Mouse (Mus musculus): Measurements from ENCODE around the gene Msi1.
A peak's percentile ranks its signal among the peaks of the same experiment; 100 is the strongest.

Msi1 gene

DNA sequence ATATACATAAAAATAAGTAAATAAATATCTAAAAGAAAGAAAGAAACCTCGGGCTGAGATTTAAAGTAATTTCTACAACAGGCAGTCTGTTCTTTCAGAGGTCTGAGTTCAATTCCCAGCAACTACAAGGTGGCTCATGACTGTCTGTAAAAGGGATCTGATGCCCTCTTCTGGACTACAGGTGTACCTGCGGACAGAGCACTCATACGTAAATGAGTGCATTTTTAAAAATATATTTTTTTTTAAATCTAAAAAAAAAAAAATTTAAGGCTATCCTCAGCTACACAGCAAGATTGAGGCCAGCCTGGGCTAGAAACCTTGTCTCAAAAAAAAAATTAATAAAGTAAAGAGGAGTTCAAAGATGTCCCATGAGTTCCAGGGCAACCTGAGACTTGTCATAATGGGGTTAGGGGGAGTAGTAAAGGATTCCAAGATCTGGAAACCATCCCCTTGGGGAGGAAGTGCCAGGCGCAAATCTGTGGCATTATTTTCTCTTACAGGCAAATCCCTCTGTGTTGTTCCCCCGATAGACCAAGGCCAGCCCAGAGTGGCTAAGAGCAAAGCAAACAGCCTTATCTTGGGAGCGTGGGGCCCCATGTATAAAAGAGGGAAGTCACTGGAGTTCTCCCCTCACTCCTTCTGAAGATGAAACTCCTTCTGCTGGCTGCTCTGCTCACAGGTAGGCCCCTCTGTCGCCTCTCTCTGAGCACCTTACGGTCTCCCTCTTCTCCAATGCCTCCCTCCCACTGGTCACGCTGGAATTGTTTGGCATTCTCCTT, 36.4 kb downstream of the Msi1 start, which contains the start of gene Pla2g1b:
Gene Pla2g1b (plus strand): TSS at position 621 of the 779 bp plus-strand sequence.
- no peak for DNase-seq (ENCODE audit: low read depth in 2 of 2, low spot score in 2 of 2)

DNA sequence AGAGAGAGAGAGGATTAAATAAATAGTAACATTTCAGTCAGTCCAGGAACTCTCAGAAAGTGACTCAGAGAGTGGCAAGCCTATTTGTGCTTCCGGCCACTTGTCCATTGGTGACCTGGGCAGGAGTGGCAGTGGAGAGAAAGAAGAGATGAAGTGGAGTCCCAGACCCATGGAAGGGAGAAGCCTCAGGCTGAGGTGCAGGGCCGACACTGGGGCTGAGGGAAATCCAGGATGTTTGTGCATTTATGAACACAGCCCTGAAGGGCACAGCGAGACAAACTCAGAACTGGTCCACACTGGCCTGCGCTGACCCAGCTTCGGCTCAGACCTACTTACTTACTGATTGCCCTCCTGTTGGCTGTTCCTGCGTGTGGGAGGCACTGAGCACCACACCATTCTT, 40.4 kb downstream of the Msi1 start:
- DNase-seq (ENCODE audit: low read depth in 2 of 2, low spot score in 2 of 2), result no peak

DNA sequence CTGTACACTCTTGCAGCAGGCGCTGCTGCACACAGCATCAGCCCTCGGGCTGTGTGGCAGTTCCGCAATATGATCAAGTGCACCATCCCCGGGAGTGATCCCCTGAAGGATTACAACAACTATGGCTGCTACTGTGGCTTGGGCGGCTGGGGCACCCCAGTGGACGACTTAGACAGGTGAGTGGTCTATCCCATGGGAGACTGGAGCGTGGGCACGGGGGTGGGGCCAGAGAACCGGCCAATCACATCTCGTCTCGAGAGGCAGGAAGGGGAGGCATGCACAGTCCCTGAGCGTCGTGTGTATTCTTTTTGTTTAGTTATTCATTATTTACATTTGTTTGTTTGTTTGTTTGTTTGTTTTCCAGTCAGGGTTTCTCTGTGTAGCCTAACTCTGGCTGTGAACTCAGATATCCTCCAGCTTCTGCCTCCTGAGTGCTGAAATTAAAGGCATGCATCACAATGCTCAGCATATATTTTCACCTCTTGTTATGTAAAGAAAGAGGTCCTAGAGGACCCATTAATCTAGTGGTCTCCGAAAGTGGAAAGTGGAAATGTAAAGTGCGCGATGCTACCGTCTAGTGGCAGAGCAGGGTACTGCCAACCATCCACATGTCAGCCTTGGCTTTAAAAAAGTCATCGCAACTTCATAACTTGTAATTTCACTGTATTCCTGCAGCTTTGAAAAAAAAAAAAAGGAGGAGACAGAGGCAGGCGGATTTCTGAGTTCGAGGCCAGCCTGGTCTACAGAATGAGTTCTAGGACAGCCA, 41.5 kb downstream of the Msi1 start:
- peak; percentile 61 to 73 for DNase-seq (ENCODE audit: low read depth in 2 of 2, low spot score in 2 of 2)

DNA sequence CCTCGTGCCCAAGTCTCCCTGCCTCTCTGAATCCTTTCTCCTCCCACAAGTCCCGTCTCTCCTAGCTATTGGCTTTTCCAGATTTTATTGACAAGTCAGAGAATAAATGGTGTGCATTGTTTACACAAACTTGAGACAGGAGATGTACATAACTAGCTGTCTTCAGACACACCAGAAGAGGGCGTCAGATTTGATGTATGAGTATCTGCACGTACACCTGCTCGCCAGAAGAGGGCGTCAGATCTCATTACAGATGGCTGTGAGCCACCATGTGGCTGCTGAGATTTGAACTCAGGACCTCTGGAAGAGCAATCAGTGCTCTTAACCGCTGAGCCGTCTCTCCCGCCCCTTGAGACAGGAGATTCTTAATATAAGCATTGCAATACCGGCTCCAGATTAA, 43.8 kb downstream of the Msi1 start:
- no peak for DNase-seq (ENCODE audit: low read depth in 2 of 2, low spot score in 2 of 2)

DNA sequence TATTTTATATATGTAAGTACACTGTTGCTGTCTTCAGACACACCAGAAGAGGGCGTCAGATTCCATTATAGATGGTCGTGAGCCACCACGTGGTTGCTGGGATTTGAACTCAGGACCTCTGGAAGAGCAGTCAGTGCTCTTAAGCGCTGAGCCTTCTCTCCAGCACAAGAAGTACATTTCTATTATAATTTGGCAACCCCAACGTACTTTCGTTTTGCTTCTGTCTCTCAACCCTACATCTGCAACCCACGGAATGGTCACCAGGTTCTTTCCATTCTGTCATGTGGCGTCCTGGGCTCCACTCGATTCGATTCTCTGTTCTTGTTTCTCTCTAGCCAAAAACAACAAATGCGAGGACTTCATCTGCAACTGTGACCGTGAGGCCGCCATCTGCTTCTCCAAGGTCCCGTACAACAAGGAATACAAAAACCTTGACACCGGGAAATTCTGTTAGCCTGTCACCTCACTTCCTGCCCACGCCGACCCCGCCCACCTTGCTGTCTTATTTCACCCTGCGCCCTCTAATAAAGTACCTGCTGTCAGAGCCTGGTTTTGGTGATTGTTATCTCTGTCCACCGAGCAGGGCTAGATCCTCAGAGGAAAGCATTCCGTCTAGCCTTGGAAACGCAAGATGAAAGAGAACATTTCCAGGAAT, 44.9 kb downstream of the Msi1 start:
- DNase-seq (ENCODE audit: low read depth in 2 of 2, low spot score in 2 of 2), result no peak

DNA sequence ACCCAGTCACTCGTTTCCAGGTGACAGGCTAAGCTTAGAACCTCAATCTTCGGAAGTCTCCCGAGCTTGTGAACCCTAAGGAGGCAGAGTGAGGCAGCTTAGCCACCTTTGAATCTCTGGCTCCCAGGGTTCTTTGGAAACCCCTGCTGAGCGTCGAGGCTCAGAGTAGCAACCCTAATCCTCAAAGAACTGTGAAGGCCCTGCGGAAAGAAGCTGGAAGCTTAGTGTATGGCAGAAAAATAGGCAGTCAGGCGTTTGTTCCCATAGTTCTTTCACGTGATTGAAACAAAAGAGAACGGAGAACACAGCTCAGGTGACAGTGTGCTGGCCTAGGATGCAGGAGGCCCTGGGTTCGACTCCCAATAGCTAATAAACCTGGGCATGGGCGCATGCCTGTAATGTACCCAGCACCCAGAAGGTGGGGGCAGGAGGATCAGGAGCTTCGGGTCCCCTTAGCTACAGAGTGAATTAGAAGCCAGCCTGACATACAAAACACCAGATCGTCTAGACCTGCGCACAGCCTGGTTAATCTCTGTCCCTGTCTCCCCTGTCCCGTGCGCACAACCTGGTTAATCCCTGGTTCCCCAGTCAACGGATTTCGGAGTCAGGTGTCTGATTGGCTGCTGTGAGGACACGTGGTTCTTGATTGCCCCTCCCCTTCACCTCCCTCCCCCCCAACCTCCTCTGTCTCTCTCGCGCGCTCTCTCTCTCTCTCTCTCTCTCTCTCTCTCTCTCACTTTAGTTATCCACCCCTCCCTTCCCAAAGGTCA, 46.1 kb downstream of the Msi1 start:
- DNase-seq (ENCODE audit: low read depth in 2 of 2, low spot score in 2 of 2), result no peak

DNA sequence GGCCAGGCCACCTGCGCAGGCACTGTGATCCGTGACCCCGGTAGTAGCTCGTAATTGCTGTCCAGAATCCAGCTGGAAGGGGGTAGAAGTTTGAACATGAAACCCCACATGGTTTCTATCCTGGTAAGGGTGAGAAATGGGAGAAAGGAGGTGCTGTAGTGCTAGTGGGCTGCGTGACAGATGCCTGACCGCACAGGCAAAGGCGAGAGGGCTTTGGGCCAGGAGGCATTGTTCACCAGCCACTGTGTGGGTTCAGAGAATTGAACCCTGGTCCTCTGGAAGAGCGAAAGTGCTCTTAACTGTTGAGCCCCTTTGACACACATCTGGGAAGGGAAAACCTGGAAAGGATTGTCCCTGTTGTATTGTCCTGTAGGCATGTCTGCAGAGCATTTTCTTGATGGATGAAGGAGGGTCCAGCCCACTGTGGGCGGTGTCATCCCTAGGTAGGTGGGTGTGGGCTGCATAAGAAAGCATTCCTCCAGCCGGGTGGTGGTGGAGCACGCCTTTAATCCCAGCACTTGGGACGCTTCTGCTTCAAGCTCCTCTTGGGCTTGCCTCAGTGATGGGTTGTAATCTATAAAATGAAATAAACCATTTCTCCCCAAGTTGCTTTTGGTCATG, 46.8 kb downstream of the Msi1 start:
- no peak for DNase-seq (ENCODE audit: low read depth in 2 of 2, low spot score in 2 of 2)

DNA sequence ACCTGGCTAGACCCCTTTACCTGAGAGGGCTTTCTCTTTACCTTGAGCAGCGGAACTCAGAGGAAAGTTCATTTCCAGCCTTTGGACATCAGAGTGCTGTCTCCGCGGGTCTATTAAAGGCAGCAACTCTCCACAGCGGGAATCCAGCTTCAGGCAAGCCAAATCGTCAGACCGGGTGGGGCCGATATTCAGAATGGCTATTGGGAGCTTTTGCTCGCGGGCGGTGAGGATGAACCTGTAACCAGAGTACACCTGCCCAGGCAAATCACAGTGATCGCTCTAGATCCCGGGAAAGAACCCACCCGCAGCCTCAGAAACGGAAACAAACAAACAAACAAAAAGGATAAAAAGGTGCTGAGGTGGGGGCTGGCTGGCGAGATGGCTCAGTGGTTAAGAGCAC, 50.2 kb downstream of the Msi1 start:
- no peak for DNase-seq (ENCODE audit: low read depth in 2 of 2, low spot score in 2 of 2)

DNA sequence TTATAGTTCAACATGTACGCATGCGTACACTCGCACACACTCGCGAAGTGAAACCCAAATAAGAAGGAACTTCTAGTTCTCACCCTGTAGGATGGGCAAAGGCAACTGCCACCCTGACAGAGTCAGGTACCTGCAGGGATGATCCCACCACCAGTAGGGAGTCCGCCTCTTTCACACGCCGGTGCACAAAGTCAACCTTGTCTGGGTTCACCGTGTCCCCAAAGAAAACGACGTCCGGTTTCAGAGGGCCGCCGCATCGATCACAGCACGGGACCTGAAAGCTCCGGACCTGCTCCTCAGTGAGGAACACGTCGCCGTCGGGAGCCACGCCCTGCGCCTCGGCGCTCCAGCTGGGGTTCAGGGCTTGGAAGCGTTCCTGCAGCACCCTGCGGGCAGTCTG, 50.7 kb downstream of the Msi1 start:
- DNase-seq (ENCODE audit: low read depth in 2 of 2, low spot score in 2 of 2), result no peak

DNA sequence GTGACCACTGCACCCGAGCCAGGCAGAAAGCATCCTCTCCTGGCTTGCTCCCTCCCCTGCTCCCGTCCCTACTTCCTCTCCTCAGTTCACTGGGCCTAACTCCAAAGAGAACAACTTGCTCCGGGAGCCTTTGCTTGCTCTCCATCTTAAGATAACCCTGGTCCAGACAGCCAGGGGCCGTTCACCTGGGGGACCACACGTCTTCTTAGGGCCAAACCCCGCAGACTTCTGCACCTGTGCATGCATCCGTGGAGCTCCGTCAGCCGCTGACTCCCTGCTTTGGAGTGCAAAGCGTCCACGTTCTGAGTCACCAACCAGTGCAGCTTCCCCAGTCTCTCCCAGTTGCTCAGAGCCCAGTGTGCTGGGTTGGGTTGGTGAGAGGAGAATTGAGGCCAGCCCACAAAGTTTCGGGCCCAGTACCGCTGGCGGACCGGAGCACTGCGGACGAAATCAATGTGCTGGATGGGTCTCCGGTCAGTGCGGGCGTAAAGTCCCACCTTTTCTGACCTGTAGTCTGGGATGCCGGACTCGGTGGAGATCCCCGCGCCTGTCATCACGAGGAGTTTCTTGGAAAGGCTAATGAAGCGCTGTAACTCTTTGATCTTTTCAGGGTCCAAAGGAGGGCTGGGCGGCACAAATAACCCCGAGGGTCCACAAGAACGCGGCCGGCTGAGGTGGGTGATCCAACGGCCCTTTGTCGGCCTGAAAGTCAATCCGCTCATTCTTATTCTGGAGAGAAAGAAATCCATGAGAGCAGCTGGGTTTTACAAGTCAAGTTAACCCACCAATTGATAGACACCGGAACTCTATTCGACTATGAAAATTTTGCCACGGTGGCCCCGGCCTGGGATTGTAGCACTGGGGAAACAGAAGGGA, 53.2 kb downstream of the Msi1 start:
- no peak for DNase-seq (ENCODE audit: low read depth in 2 of 2, low spot score in 2 of 2)

DNA sequence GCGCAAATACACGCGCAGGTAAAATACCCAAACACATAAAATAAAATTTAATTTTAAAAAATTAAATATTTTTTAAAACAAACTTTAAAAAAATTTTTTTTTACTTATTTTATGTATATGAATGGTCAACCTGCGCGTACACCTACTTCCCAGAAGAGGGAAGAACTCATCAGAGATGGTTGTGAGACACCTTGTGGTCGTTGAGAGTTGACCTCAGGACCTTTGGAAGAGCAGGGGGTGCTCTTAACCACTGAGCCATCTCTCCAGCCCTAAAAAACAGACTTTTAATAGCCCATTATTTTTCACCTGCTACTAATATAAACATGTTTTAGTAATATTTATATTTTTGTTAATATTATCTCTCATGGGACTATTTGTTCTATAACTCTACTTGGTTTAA, 54.0 kb downstream of the Msi1 start:
- no peak for DNase-seq (ENCODE audit: low read depth in 2 of 2, low spot score in 2 of 2)

DNA sequence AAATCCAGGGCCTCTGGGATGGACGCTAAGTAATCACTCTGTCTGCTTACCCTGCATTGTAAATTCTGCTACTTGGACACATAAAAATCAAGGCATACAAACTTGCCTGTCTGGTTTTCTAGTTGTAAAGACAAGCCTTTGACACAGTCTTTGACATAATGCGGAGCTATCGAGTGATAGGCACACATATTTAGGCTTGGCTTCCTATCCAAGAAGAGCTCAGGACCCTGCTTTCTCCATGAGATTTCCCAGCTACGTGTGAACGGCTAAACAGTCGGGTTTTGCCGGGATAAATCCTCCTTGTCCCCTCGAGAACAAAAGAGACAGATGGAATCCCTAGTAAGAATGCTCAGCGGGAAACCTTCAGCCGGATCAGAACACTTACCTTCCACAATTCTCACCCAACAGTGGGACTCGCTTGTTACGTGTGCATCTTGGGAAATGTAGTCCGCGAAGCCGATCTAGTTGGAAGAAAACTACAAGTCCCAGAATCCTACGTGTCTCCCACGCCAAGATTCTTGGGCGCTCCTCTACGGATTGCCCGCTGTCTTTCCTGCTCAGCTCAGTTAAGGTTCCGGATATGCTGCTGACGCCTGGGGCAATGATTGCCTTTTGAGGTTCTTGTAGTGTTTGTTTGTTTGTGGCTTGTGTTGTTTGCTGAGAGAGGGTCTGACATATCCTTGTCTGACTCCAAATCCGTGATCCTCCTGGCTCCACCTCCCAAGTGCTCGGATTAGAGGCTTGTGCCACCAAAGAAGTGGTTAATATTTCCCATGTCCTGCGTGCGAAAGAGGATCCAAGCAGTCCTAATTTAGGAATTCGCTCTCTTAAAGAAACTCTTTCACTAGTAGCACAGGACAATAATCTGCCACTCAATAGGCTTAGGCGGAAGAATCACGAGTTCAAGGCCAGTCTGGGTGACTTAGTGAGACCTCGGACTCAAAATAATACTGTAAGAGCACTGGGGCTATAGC, 54.8 kb downstream of the Msi1 start, which contains the start of gene Sirt4:
Gene Sirt4 (minus strand): TSS at position 779 of the 974 bp plus-strand sequence.
- DNase-seq (ENCODE audit: low read depth in 2 of 2, low spot score in 2 of 2), result peak; percentile 54 to 77

DNA sequence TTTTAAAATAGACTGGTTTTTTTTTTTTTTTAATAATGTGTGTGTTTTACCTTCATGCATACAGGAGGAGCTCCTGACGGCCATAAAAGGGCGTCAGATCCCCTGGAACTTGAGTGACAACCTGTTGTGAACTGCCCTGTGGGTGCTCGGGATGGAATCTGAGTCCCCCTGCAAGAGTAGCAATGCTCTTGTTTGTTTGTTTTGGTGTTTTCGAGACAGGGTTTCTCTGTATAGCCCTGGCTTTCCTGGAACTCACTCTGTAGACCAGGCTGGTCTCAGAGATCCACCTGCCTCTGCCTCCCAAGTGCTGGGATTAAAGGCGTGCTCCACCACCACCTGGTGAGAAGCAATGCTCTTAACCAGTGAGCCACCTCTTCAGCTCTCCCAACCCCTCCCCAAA, 55.6 kb downstream of the Msi1 start:
- DNase-seq (ENCODE audit: low read depth in 2 of 2, low spot score in 2 of 2), result no peak

DNA sequence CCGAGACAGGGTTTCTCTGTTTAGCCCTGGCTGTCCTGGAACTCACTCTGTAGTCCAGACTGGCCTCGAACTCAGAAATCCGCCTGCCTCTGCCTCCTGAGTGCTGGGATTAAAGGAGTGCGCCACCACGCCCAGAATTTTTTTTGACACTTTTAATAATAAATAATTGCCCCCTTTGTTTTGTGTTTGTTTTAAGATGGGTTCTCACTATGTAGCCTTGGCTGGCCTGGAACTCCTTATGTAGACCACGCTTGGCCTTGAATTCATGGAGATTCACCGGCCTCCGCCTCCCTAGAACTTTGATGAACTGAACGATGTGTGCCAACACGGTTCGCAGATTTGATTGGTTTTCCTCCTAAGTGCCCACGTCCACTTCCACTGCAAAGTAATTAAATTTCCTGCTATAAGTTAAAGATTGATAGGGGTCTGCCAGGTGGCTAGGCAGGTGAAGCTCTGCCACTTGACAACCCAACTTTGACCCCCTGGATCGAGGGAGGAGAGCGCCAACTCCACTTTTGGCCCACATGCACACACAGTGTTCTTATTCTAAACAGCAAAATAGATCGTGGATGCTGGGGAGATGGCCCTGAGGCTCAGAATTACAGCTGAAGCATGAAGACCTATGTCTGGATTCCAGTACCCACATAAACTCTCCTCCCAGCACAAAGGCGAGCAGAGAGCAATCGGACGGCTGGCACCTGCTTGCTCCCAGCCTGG, 56.2 kb downstream of the Msi1 start:
- no peak for DNase-seq (ENCODE audit: low read depth in 2 of 2, low spot score in 2 of 2)

DNA sequence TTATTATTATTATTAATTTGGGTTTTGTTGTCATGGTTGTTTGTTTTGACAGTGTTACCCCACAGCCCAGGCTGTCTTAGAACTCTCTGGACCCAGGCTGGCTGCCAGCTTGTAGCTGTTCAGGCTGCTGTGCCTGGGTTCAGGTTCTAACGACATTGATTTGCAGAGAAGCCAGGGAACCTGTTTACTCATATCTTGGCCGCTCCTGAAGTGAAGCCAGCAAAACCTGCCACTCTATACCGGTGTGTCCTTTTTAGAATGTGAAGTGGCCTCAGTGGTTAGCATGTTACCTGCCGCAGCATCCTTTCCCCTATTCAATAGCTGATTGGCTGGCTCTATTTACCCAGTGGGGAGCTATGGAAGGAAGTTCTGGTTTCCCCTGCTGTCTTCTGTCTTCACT, 57.3 kb downstream of the Msi1 start:
- no peak for DNase-seq (ENCODE audit: low read depth in 2 of 2, low spot score in 2 of 2)

DNA sequence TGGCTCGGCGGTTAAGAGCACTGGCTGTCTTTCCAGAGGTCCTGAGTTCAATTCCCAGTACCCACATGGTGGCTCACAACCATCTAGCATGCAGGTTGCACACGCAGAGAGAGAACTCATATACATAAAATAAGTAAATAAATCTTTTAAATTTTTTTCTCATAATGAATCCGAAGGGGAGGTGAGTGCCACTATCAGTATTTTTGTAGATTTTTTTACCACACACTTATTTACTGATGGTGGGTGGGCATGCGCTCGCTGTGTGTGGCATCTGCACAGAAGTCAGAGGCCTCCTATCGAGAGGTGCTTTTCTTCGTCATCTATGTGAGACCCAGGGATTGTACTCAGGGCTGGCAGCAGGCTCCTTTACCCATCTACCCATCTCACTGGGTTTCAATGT, 58.0 kb downstream of the Msi1 start:
- DNase-seq (ENCODE audit: low read depth in 2 of 2, low spot score in 2 of 2), result no peak

DNA sequence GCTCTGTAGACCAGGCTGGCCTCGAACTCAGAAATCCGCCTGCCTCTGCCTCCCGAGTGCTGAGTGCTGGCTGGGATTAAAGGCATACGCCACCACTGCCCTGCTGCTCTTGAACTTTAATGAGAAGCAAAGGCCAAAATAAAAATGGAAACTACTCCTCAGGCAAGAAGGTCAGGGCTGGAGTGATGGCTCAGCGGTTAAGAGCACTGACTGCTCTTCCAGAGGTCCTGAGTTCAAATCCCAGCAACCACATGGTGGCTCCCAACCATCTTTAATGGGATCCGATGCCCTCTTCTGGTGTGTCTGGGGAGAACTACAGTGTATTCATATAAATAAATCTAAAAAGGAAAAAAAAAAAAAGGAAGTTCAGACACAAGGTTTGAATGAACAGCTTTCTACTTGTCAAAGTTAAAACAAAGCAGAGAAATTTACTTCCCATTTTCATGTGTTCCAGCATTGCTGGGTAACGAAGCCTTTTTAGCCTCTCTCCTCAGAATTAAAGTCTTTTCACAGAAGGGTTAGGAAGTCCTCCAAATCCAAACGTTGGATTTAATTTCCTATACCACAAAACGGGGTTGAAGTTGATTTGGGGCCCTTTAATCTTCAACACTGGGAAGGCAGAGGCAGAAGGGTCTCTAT, 58.7 kb downstream of the Msi1 start:
- DNase-seq (ENCODE audit: low read depth in 2 of 2, low spot score in 2 of 2), result no peak
